Mouse (Mus musculus) stomach, embryonic 15.5 days (tissue): ENCODE data around the gene Pdxdc1. TPM values are rescaled to one million over a fixed set of nuclear protein-coding genes. Genes with fewer than 3 reads are reported as not detected.
"Not testable (repeated sequence)": the region's sequence is repeated elsewhere in the genome, so short reads cannot be mapped to it uniquely, and the experiment has no call there.

Experiments
- ATAC-seq: fragments of 200-750 bp; cut with Nextera tagmentation; 2 replicates; pipeline ENCODE4 v1.8.0; 2017; ENCODE audit warnings: low read depth, moderate number of reproducible peaks, moderate TSS enrichment; ENCODE audit not compliant: insufficient read depth, low FRiP score
- H3K27ac ChIP-seq: fragments of 300-500 bp; sonication (generic); 2 replicates; pipeline ENCODE4 v1.5.1; 2015; ENCODE audit warnings: mild to moderate bottlenecking, inconsistent platforms
- H3K27me3 ChIP-seq: fragments of 300-500 bp; sonication (generic); replicated peaks from 2 replicates; pipeline ENCODE4 v1.6.1; 2015; ENCODE audit warnings: inconsistent platforms
- H3K36me3 ChIP-seq: fragments of 300-500 bp; sonication (generic); 2 replicates; pipeline ENCODE4 v1.6.1; 2015; ENCODE audit warnings: inconsistent platforms
- H3K4me1 ChIP-seq: fragments of 300-500 bp; sonication (generic); 2 replicates; pipeline ENCODE4 v1.6.1; 2015; ENCODE audit warnings: inconsistent platforms
- H3K4me2 ChIP-seq: fragments of 300-500 bp; sonication (generic); 2 replicates; pipeline ENCODE4 v1.6.1; 2015; ENCODE audit warnings: mild to moderate bottlenecking, inconsistent platforms
- H3K4me3 ChIP-seq: fragments of 300-500 bp; sonication (generic); replicated peaks from 2 replicates; pipeline ENCODE4 v1.5.1; 2015; ENCODE audit warnings: inconsistent platforms
- H3K9ac ChIP-seq: fragments of 300-500 bp; sonication (generic); 2 replicates; pipeline ENCODE4 v1.6.1; 2015; ENCODE audit warnings: inconsistent platforms
- H3K9me3 ChIP-seq: fragments of 300-500 bp; sonication (generic); 2 replicates; pipeline ENCODE4 v1.6.1; 2016; ENCODE audit warnings: inconsistent platforms
- WGBS: fragments of 180-500 bp; shearing (Covaris S2); methylation state at CpG from one replicate; pipeline ENCODE4 v1.1.7; 2015; 5-methylcytosine and 5-hydroxymethylcytosine counted together
- polyA plus RNA-seq: library from polyadenylated mRNA; unstranded; fragments of >200 nt; fragmentation: Nextera tagmentation; extraction: Ambion mirVana; gene quantifications from 2 replicates; pipeline ENCODE4 v1.2.1, GENCODE M21; 2015

The Pdxdc1 gene
- polyA plus RNA-seq, 1 experiment from 2014 or later = 96.8 TPM

- Histone ChIP-seq H3K4me2 (no peak overlapping the region), H3K27ac (peak overlapping the region; percentile 78), H3K4me1 (peaks cover 2% of the 10 kb centered on the region; the same call in 1 of the 2 replicates), H3K36me3 (0 out of 2 replicates have a peak, but pooled peaks cover 7% of the 10 kb centered on the region), H3K9ac (no peak overlapping the region), H3K9me3 (no peaks in the 10 kb centered on the region), H3K4me3 (no peak overlapping the region), H3K27me3 (no peaks in the 10 kb centered on the region)
- 7% methylated on average over 3 of the region's 3 CpGs for WGBS
- peak; percentile 83 for ATAC-seq
Measured at GRCm38 (mm10) chr16:13883094-13883774, 19.7 kb downstream of the Pdxdc1 start.

- Histone ChIP-seq H3K27ac (no peak overlapping the region), H3K27me3 (no peaks in the 10 kb centered on the region), H3K4me2 (no peak overlapping the region), H3K4me1 (no peaks in the 10 kb centered on the region), H3K9me3 (no peaks in the 10 kb centered on the region), H3K36me3 (peaks cover 38% of the 10 kb centered on the region; the same call in 1 of the 2 replicates), H3K4me3 (no peak overlapping the region), H3K9ac (no peak overlapping the region)
- ATAC-seq = no peak
- 91% methylated on average over 4 of the region's 4 CpGs for WGBS
Measured at GRCm38 (mm10) chr16:13875483-13875882, 27.4 kb downstream of the Pdxdc1 start.

GRCm38 (mm10) chr16:13867910-13868514 is 34.9 kb downstream of the Pdxdc1 start:
- Histone ChIP-seq H3K4me3 (no peak overlapping the region), H3K9ac (no peak overlapping the region), H3K4me2 (no peak overlapping the region), H3K36me3 (peaks cover 21% of the 10 kb centered on the region; the same call in 1 of the 2 replicates), H3K27me3 (no peaks in the 10 kb centered on the region), H3K4me1 (no peaks in the 10 kb centered on the region), H3K9me3 (no peaks in the 10 kb centered on the region), H3K27ac (no peak overlapping the region; the same call in 1 of the 2 replicates)
- ATAC-seq = no peak
- WGBS = 38% methylated on average over 42 of the region's 42 CpGs

- H3K27me3 ChIP-seq, H3K4me1 ChIP-seq, ATAC-seq, H3K9ac ChIP-seq, H3K4me3 ChIP-seq, H3K4me2 ChIP-seq, H3K9me3 ChIP-seq, H3K27ac ChIP-seq: not testable (repeated sequence)
- 56% methylated on average over 5 of the region's 5 CpGs for WGBS
- H3K36me3 ChIP-seq = peaks cover 20% of the 10 kb centered on the region; the same call in 1 of the 2 replicates
Measured at GRCm38 (mm10) chr16:13867406-13867805, 35.5 kb downstream of the Pdxdc1 start.

- 70% methylated on average over 5 of the region's 5 CpGs for WGBS
- Histone ChIP-seq H3K4me3 (no peak overlapping the region), H3K9me3 (no peaks in the 10 kb centered on the region), H3K36me3 (peaks cover 18% of the 10 kb centered on the region; the same call in 1 of the 2 replicates), H3K4me1 (no peaks in the 10 kb centered on the region), H3K27ac (no peak overlapping the region), H3K27me3 (no peaks in the 10 kb centered on the region), H3K4me2 (no peak overlapping the region), H3K9ac (no peak overlapping the region)
- no peak for ATAC-seq
Measured at GRCm38 (mm10) chr16:13866616-13867015, 36.3 kb downstream of the Pdxdc1 start.

GRCm38 (mm10) chr16:13866076-13866475 is 36.9 kb downstream of the Pdxdc1 start:
- WGBS = 51% methylated on average over 4 of the region's 4 CpGs
- Histone ChIP-seq H3K27ac (no peak overlapping the region), H3K9ac (no peak overlapping the region), H3K9me3 (no peaks in the 10 kb centered on the region), H3K27me3 (no peaks in the 10 kb centered on the region), H3K4me1 (no peaks in the 10 kb centered on the region), H3K4me2 (no peak overlapping the region), H3K36me3 (peaks cover 18% of the 10 kb centered on the region; the same call in 1 of the 2 replicates), H3K4me3 (no peak overlapping the region)
- no peak for ATAC-seq

- H3K27ac ChIP-seq = no peak overlapping the region
- no peaks in the 10 kb centered on the region for H3K9me3 ChIP-seq
- ATAC-seq = no peak
- H3K4me3 ChIP-seq = no peak overlapping the region
- H3K4me2 ChIP-seq = no peak overlapping the region
- 94% methylated on average over 4 of the region's 4 CpGs for WGBS
- H3K27me3 ChIP-seq = no peaks in the 10 kb centered on the region
- H3K36me3 ChIP-seq = peaks cover 21% of the 10 kb centered on the region
- no peak overlapping the region for H3K9ac ChIP-seq
- no peaks in the 10 kb centered on the region for H3K4me1 ChIP-seq
Measured at GRCm38 (mm10) chr16:13853886-13854285, 49.0 kb downstream of the Pdxdc1 start.

- ATAC-seq = no peak
- Histone ChIP-seq H3K27me3 (no peaks in the 10 kb centered on the region), H3K9me3 (no peaks in the 10 kb centered on the region), H3K4me3 (no peak overlapping the region), H3K36me3 (peaks cover 21% of the 10 kb centered on the region), H3K4me1 (no peaks in the 10 kb centered on the region), H3K9ac (no peak overlapping the region), H3K27ac (no peak overlapping the region), H3K4me2 (no peak overlapping the region)
- 96% methylated on average over 4 of the region's 4 CpGs for WGBS
Measured at GRCm38 (mm10) chr16:13851446-13851845, 51.5 kb downstream of the Pdxdc1 start.

GRCm38 (mm10) chr16:13848310-13848709 is 54.6 kb downstream of the Pdxdc1 start:
- no peak overlapping the region for H3K4me3 ChIP-seq
- H3K27me3 ChIP-seq = no peaks in the 10 kb centered on the region
- ATAC-seq = no peak
- 62% methylated on average over 2 of the region's 2 CpGs for WGBS
- no peaks in the 10 kb centered on the region for H3K4me1 ChIP-seq
- no peaks in the 10 kb centered on the region for H3K9me3 ChIP-seq
- no peak overlapping the region for H3K9ac ChIP-seq
- H3K4me2 ChIP-seq = no peak overlapping the region
- H3K27ac ChIP-seq = no peak overlapping the region
- peaks cover 25% of the 10 kb centered on the region for H3K36me3 ChIP-seq

- no peak overlapping the region for H3K4me3 ChIP-seq
- no peak for ATAC-seq
- H3K36me3 ChIP-seq = peaks cover 24% of the 10 kb centered on the region
- no peaks in the 10 kb centered on the region for H3K27me3 ChIP-seq
- no peaks in the 10 kb centered on the region for H3K4me1 ChIP-seq
- 96% methylated on average over 1 of the region's 1 CpGs for WGBS
- no peaks in the 10 kb centered on the region for H3K9me3 ChIP-seq
- H3K9ac ChIP-seq = no peak overlapping the region
- H3K27ac ChIP-seq = no peak overlapping the region
- no peak overlapping the region for H3K4me2 ChIP-seq
Measured at GRCm38 (mm10) chr16:13846675-13847074, 56.3 kb downstream of the Pdxdc1 start.

- WGBS = 95% methylated on average over 5 of the region's 5 CpGs
- no peaks in the 10 kb centered on the region for H3K27me3 ChIP-seq
- no peaks in the 10 kb centered on the region for H3K4me1 ChIP-seq
- H3K9me3 ChIP-seq = no peaks in the 10 kb centered on the region
- no peak overlapping the region for H3K4me2 ChIP-seq
- H3K9ac ChIP-seq = no peak overlapping the region
- H3K27ac ChIP-seq = no peak overlapping the region
- no peak for ATAC-seq
- no peak overlapping the region for H3K4me3 ChIP-seq
- peaks cover 28% of the 10 kb centered on the region for H3K36me3 ChIP-seq
Measured at GRCm38 (mm10) chr16:13845031-13845430, 57.9 kb downstream of the Pdxdc1 start.

- WGBS = 89% methylated on average over 3 of the region's 3 CpGs
- H3K36me3 ChIP-seq = peaks cover 52% of the 10 kb centered on the region
- H3K9ac ChIP-seq = no peak overlapping the region
- no peak overlapping the region for H3K4me2 ChIP-seq
- ATAC-seq = no peak
- H3K27me3 ChIP-seq = no peaks in the 10 kb centered on the region
- H3K4me1 ChIP-seq = no peaks in the 10 kb centered on the region
- no peak overlapping the region for H3K27ac ChIP-seq
- no peak overlapping the region for H3K4me3 ChIP-seq
- H3K9me3 ChIP-seq = no peaks in the 10 kb centered on the region
Measured at GRCm38 (mm10) chr16:13840956-13841355, 62.0 kb downstream of the Pdxdc1 start.
